Mouse (Mus musculus) gastrocnemius, postnatal 4 days (tissue): ENCODE measurements around the gene Pak1ip1. TPM values are rescaled to one million over a fixed set of nuclear protein-coding genes. Genes with fewer than 3 reads are reported as not detected.
"Not testable (repeated sequence)": the region's sequence is repeated elsewhere in the genome, so short reads cannot be mapped to it uniquely, and the experiment has no call there.

Source experiments
- DNase-seq, 2 experiments: peaks; one replicate each; pipeline ENCODE4 v3.0.0; 2021 to 2022; ENCODE audit warnings: low spot score in 2 of 2, mixed read lengths in 2 of 2
- long read RNA-seq, 2 experiments: library from polyadenylated mRNA; stranded (forward); transcript quantifications; one replicate each; pipeline ENCODE4 v2.0.0; 2021
- total RNA-seq, 2 experiments: library from RNA; stranded (reverse); gene quantifications; 2 replicates each; pipeline ENCODE4 v1.2.3; 2021

The Pak1ip1 gene
- 10 to 100 TPM; 32.0 to 33.7 TPM for total RNA-seq
- long read RNA-seq, experiment 1, transcript Pak1ip1-201 (10 exons, 1,722 nt) = major isoform, 49 of 53 reads
- long read RNA-seq, experiment 1, partial matches to known transcripts = 1 of 53 reads
- long read RNA-seq, experiment 1, other reads (novel, unspliced or antisense) = 3 of 53 reads
- long read RNA-seq, experiment 2, transcript Pak1ip1-201 (10 exons, 1,722 nt) = major isoform, 40 of 46 reads
- long read RNA-seq, experiment 2, partial matches to known transcripts = 1 of 46 reads
- long read RNA-seq, experiment 2, other reads (novel, unspliced or antisense) = 5 of 46 reads

DNA sequence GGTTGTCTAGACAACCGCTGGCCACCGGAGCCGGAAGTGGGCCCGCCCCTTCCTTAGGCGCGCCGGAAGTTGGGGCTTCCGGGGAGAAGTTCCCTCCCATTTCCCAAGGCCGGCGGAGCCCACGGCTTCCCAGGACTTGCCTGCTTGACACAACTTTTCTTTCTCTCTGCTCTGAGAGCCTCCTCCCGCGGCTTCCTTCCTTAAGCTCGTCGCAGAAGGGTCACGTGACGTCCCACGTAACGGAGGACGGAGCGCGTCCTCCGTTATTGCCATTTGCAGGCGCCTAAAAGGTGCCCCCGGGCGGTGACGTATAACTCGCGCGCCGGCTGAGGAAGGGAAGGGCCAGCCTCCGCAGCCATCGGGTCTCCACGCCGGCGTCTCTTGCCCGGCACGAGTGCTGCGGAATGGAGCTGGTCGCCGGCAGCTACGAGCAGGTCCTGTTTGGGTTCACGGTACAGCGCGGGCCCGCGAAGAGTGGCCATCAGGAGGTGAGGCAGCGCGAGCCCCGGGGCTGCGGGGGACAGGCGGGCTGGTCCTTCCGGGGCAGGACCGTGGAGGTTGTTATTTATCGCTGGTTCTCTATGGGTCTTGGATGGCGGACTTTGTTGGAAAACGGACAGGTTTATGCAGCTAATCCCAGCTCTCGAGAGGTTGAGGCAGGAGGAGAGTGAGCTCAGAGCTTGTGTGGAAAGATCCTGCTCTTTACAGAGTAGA is at the start of gene Pak1ip1:
Gene Pak1ip1 (plus strand): TSS at position 98 of the 714 bp plus-strand sequence.
- DNase-seq = peak; percentile 84 to 92

DNA sequence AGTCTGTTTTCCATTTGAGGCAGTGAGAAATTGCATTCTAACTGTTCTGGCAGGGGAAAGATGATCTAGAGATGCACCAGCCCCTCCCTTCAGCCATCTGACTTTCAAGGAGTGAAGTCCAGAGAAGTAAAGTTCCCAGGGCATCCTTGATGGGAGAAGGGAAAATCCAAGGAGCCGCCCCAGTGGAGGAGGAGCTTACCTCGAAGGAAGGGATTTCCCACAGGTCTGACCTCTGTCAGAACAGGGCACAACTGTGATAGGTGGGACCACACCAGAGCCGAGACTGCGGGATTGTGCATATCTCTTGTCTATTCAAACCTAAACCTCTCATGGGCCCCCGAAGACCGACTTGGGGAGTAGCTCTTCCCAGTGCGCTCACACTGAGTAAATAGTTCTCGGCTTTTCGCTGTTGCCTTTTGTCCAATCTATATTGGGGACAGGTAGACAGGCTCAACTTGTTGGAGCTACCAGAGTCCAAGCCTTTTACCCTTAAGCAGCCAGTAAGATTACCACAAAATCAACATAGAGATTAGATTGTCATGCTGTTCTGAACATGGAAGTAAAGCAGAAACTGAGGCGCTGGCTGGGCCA is 49.3 kb upstream of the Pak1ip1 start:
- DNase-seq = no peak

- DNase-seq = no peak
Observed at GRCm38 (mm10) chr13:40953231-40953630, 47.6 kb upstream of the Pak1ip1 start.

DNA sequence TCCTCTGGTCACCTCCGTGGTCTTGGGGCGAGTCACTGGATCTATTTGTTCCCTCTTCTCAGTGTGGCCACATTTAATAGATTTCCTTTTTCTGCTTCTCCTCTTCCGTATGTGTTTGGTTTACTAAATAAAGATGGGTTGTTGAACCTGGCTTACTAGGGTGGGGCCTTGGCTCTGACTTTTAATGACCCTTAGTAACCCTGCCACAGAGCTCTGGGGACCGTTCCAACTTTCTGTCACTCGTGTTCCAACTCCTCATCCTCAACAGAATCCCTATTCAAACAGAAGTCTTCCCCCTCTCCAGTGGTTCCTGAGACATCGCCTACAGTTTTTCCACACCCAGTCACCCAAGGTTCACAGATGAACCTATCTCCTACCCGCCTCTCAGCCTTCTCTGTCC is 45.0 kb upstream of the Pak1ip1 start:
- no peak for DNase-seq

- DNase-seq = no peak
Observed at GRCm38 (mm10) chr13:40967609-40968008, 33.2 kb upstream of the Pak1ip1 start.

DNA sequence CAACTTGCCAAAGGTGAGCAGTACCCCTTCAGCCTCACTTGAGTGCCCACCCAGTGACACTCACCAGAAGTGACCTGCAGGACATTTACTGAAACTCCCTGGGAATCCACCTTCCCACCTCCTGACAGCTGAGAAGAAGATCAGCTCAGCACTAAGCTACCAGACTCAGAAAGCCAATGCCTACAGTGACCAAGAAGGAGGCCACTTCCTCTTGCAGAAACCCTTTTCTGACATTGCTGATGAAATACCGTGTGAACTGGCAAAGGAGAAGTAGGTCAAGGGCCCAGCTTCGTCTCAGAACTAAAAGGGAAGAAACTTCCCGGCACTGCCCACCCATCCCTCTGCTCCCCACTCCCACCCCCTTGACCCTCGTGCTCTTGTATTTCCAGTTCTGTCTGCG is 32.3 kb upstream of the Pak1ip1 start:
- no peak for DNase-seq

DNA sequence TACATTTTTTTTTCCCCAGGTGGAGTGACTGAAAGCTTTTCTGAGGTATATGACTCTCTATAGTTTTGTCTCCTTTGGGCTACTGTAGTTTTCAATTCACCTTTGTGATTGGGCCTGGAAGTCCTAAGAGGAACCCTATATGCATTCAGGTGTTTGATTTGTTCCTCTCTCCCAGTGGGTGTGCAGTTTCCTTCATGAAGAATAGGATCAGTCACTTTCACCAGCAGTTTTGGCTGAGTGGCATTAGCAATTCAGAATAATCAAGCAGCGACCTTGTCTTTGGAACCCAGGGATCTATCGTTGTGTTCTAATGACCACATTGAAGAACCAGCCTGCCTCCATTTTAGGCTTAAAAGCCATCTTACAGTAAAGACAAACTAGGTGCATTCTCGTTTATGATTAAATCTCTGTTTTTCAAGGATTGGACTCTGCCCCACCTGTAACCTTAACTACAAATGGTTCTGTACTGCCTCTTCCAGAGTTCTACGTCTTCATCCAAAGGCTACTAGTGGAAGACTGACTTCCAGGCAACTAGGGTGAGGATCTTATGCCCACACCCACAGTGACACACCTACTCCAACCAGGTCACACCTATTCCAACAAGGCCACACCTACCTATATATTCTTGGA is 30.9 kb upstream of the Pak1ip1 start:
- no peak for DNase-seq

DNA sequence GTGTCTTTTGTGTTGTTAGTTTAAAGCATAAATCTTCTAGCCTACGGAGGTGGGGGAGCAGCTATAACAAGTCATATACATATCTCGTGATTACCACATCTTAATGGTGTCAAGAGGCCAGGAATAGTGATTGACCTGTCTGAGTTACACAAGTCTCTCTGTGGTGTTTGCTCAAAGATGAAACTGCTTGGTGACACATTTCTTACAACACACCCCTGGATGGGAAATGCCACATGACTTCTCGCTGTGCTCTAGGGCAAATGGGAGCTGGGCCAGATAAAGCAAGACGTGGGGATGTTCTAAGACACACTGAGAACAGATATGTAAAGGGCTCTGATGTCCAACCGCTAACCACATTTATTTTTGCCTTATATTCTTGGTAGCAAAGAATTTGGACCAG is 29.6 kb upstream of the Pak1ip1 start:
- DNase-seq = no peak

- DNase-seq = no peak
Observed at GRCm38 (mm10) chr13:40971831-40972230, 29.0 kb upstream of the Pak1ip1 start.

- no peak for DNase-seq
Observed at GRCm38 (mm10) chr13:40972976-40973375, 27.8 kb upstream of the Pak1ip1 start.

GRCm38 (mm10) chr13:40977609-40978008 is 23.2 kb upstream of the Pak1ip1 start:
- peak in 1 of 2 experiments; percentile 42 for DNase-seq

- no peak for DNase-seq
Observed at GRCm38 (mm10) chr13:40978652-40979051, 22.2 kb upstream of the Pak1ip1 start.

DNA sequence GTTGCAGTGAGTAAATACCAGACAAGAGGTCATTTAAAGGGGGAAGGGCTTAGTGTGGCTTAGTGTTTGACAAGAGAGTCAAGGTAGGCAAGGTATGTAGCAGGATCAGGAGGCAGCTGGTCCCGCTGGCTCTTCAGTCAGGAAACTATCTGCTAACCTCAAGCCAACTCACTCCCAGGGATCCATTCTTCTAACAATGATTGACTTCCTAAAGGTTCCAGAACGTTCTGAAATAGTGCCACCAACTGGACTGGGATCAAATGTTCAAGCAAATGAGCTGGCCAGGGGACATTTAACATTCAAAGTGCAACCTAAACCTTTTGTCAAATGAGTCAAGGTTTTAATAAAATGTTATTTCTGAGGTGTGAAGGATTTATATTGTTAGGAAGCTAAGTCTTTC is 21.5 kb upstream of the Pak1ip1 start:
- DNase-seq = no peak

DNA sequence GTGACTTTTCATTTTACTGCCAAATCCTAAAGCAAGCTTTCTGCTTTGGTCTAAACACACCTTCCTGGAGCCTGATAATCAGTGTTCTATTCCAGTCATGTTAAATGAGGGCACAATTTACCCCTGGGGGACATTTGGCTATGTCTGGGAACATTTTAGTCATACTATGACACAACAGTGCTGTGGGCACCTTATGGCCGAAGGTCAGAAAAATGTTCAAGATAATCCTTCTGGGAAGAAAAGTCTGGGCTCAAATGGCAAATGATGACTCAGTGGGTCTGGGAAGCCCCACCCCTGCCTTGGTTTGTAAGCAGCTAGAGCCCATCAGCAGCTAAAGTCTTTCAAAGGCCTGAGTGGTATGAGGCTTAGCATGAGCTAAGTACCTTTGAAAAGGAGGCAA is 18.1 kb upstream of the Pak1ip1 start:
- DNase-seq = no peak

DNA sequence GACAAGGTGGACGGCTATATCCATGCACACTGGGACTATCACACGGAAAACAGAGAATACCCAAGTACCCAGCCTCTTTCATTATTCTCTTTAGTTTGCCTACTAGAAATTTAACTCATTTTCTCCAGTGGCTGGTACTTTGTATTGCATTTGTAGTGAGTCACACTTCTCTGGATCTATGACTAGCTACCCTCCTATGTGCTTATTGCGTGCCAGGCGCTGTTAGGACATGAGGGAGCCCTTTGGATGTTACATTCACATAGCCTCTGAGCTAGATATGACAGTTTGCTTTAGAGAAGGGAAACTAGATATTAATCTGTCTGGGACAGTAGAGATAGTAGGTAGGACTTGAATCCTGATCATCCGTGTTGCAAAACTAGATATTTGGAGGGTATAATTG is 14.7 kb upstream of the Pak1ip1 start:
- no peak for DNase-seq

GRCm38 (mm10) chr13:40987608-40988303 is 13.1 kb upstream of the Pak1ip1 start:
- not testable (repeated sequence) for DNase-seq

GRCm38 (mm10) chr13:40988418-40988817 is 12.4 kb upstream of the Pak1ip1 start:
- no peak for DNase-seq

DNA sequence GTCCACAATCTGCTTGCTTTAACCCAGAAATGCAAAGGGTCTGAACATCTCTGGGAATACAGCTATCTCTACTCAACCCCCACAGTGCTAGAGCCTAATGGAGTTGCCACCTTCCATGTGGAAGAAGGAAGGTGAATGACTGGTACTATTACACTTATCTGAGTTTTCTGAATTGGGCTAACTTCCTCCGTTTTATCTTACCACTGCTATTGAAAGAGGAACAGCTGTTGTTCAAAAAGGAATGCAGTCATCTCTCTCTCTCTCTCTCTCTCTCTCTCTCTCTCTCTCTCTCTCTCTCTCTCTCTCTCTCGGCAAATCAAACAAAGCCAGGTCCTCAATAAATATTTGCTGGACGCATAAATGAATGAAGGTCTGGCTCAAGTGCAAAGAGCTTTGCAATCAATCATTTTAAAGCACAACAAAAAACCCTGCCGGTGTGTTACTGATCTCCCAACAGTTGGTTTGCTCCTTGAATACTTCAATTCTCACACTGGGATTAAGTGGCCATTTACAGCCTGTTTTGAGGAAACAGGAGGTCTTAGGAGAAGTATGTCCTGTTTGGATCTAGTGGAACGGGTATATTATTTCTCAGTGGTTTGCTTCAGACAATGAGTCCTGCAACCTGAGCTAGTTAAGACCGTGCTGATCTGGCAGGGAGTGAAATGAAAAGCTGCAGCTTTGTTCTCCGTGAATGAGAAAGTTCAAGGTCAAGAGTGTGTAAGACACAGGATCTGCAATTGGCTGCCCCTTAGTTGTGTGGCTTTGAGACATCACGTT is 6.1 kb upstream of the Pak1ip1 start:
- DNase-seq = no peak

DNA sequence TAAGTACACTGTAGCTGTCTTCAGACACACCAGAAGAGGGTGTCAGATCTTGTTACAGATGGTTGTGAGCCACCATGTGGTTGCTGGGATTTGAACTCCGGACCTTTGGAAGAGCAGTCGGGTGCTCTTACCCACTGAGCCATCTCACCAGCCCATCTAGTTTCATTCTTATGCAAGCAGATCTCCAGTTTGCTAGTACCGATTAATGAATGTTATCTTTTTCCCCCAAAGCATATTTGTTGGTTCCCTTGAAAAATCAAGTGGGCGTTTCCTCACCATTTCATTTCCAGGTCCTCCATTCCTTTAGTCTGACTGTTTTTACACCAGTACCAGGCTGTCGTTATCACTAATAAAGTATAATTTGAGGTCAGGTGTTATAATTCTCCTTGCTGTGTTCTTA is 2.3 kb upstream of the Pak1ip1 start:
- not testable (repeated sequence) for DNase-seq

DNA sequence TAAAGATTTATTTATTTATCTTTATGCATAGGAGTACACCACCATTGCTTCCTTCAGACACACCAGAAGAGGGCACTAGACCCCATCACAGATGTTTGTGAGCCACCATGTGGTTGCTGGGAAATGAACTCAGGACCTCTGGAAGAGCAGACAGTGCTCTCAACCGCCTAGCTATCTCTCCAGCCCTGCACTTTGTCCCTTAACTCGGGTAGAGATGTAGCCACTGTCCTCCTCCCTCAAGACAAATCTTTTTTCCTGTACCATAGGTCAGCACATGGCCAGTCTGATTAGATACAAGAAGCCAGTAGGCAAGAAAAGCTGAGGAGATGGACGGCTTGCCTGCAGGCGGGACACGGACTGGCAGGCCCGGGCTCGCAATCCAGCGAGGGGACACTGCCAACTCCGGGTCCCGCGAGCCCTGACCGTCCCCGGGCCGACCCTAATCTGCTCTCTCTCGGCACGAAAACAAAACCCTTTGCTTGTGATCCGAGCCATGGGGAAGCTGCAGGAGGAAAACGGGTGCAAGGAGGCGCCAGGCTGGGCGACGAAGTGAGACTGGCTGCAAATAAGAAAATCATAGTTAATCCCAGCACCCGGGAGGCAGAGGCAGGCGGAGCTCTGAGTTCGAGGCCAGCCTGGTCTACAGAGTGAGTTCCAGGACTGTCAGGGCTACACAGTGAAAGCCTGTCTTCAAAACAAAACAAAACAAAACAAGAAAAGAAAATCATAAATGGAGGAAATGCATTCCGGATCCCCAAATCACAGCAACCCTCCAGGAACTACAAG is 490 bp upstream of the Pak1ip1 start:
- DNase-seq = peak in 1 of 2 experiments; percentile 53
